Mouse (Mus musculus) MEL (cell line): ENCODE data around the gene Mrtfb.
"Not testable (repeated sequence)": the region's sequence is repeated elsewhere in the genome, so short reads cannot be mapped to it uniquely, and the experiment has no call there.

ENCODE experiments used
- CTCF ChIP-seq, 3 experiments: IDR thresholded peaks in 2 of 3; conservative IDR thresholded peaks in 1 of 3; 2 replicates each; pipeline ENCODE4 v1.5.1; 2011 to 2012; ENCODE audit warnings: low read length in 3 of 3, low read depth in 2 of 3, mild to moderate bottlenecking in 2 of 3, improper control_type of control experiment in 1 of 3, inconsistent platforms in 1 of 3, mixed read lengths in 1 of 3, moderate library complexity in 1 of 3; ENCODE audit not compliant: control insufficient read depth in 1 of 3, insufficient read depth in 1 of 3, poor library complexity in 1 of 3, severe bottlenecking in 1 of 3
- MAZ ChIP-seq: IDR thresholded peaks from 2 replicates; pipeline ENCODE4 v1.6.1; 2012; ENCODE audit warnings: low read depth, mild to moderate bottlenecking, inconsistent platforms, low read length, improper control_type of control experiment
- POLR2A ChIP-seq, 2 experiments: IDR thresholded peaks; 2 replicates each; pipeline ENCODE4 v1.6.1; 2011 to 2012; ENCODE audit warnings: low read length in 2 of 2, mild to moderate bottlenecking in 2 of 2, control low read depth in 1 of 2, improper control_type of control experiment in 1 of 2, low read depth in 1 of 2, moderate library complexity in 1 of 2; ENCODE audit not compliant: control insufficient read depth in 1 of 2, insufficient read depth in 1 of 2, poor library complexity in 1 of 2
- TAL1 ChIP-seq: IDR thresholded peaks from 2 replicates; pipeline ENCODE4 v1.6.1; 2012; ENCODE audit warnings: mild to moderate bottlenecking, inconsistent platforms, low read length, moderate library complexity, mixed read lengths
- TCF12 ChIP-seq: IDR thresholded peaks from 2 replicates; pipeline ENCODE4 v1.6.1; 2014; ENCODE audit warnings: low read depth, mild to moderate bottlenecking, inconsistent platforms, low read length, improper control_type of control experiment, moderate library complexity
- ZNF384 ChIP-seq: IDR thresholded peaks from 2 replicates; pipeline ENCODE4 v1.6.1; 2012; ENCODE audit warnings: low read depth, mild to moderate bottlenecking, inconsistent platforms, low read length, improper control_type of control experiment

DNA sequence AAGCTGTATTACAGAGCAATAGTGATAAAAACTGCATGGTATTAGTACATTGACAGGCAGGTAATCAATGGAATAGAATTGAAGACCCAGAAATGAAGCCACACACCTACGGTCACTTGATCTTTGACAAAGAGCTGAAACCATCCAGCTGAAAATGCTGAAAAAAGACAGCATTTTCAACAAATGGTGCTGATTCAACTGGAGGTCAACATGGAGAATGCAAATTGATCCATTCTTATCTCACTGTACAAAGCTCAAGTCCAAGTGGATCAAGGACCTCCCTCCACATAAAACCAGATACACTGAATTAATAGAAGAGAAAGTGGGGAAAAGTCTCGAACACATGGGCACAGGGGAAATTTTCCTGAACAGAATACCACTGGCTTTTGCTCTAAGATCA, 89.5 kb downstream of the Mrtfb start:
- not testable (repeated sequence) for TF ChIP-seq TCF12; CTCF (IDR thresholded peaks at IDR 0.05 in 2 of 3, conservative IDR thresholded peaks at IDR 0.05 in 1 of 3; ENCODE audit: control insufficient read depth in 1 of 3, insufficient read depth in 1 of 3, low read depth in 2 of 3, low read length in 3 of 3, poor library complexity in 1 of 3, severe bottlenecking in 1 of 3); ZNF384; POLR2A (IDR thresholded peaks at IDR 0.05; ENCODE audit: control insufficient read depth in 1 of 2, insufficient read depth in 1 of 2, low read depth in 1 of 2, low read length in 2 of 2, poor library complexity in 1 of 2); TAL1; MAZ
